In genomic region chr6:58960523-58960922, GRCm38 (mm10) we compare ENCODE assay signal across 17 mouse cellular contexts.
"Had no signal": no experiment of that assay in that cellular context is flagged by ENCODE, and none has a peak within 500 bp of the region (broad histone marks: within the 10 kb centered on the region; RNA-seq: fewer than 3 reads in every experiment).

No protein-coding gene starts in this region.

- ATAC-seq: liver, embryonic 12.5 days; liver, postnatal 0 days; lung, postnatal 0 days; midbrain, embryonic 13.5 days; midbrain, embryonic 15.5 days; midbrain, embryonic 16.5 days had no signal

- DNase-seq: left cerebral cortex, postnatal 4 days; liver; liver, embryonic 13.5 days; liver, postnatal 0 days; lung, adult 18-20 months; lung, adult 2 months; lung, embryonic 14.5 days; lung, postnatal 10 days; lung, postnatal 14 days; lung, postnatal 36 days; lung, postnatal 4 days; midbrain, embryonic 14.5 days had no signal
